Mouse (Mus musculus) erythroblast, embryonic 14.5 days (primary cell): Measurements from ENCODE around the gene Adamts10.

Experiments used
- GATA1 ChIP-seq: IDR thresholded peaks from 2 replicates; pipeline ENCODE4 v1.6.1; 2012; ENCODE audit warnings: low read length, inconsistent platforms, mixed read lengths
- TAL1 ChIP-seq: IDR thresholded peaks from 3 replicates; pipeline ENCODE4 v1.6.1; 2012; ENCODE audit warnings: low read length, inconsistent platforms, mixed read lengths

GRCm38 (mm10) chr17:33484020-33484419 is 40.0 kb upstream of the Adamts10 start:
- TF ChIP-seq GATA1 (no peak), TAL1 (no peak)
